Mouse (Mus musculus) left cerebral cortex, postnatal 25 days (tissue): ENCODE data around the gene Med12l. TPM values are rescaled to one million over a fixed set of nuclear protein-coding genes. Genes with fewer than 3 reads are reported as not detected.

Experiments
- DNase-seq, 2 experiments: peaks; one replicate each; pipeline ENCODE4 v3.0.0; 2022; ENCODE audit warnings: low spot score in 2 of 2, mixed read lengths in 1 of 2
- intact Hi-C: fragments of 180-260 bp; cut with DNase I; formaldehyde crosslinking; loops from one replicate; pipeline ENCODE4 v1.15.1; 2025
- total RNA-seq, 2 experiments: library from RNA; stranded (reverse); gene quantifications; 2 replicates each; pipeline ENCODE4 v1.2.3; 2021

The Med12l gene
- total RNA-seq, 2 experiments from 2014 or later, result 37.4 to 44.7 TPM

DNA sequence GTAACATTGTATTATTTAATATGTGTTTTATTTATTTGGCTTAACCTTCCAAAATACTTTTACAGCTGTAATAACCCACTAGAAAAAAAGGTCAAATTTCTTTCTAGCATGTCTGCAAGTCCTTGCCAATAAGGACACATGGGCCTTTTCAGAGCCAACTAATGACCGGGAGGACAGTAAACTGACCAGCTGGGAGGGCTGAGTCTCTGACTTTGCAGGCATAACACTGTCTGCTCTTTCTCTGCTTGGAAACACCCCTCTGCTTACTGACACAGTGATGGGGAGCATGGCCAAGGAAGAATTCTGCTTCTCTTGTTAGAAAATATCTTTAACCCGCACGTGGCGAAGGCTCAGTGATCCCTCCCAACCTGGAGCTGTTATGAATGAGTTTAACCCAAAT is 337.4 kb downstream of the Med12l start:
- intact Hi-C loops, result no loop called here
- no peak for DNase-seq

DNA sequence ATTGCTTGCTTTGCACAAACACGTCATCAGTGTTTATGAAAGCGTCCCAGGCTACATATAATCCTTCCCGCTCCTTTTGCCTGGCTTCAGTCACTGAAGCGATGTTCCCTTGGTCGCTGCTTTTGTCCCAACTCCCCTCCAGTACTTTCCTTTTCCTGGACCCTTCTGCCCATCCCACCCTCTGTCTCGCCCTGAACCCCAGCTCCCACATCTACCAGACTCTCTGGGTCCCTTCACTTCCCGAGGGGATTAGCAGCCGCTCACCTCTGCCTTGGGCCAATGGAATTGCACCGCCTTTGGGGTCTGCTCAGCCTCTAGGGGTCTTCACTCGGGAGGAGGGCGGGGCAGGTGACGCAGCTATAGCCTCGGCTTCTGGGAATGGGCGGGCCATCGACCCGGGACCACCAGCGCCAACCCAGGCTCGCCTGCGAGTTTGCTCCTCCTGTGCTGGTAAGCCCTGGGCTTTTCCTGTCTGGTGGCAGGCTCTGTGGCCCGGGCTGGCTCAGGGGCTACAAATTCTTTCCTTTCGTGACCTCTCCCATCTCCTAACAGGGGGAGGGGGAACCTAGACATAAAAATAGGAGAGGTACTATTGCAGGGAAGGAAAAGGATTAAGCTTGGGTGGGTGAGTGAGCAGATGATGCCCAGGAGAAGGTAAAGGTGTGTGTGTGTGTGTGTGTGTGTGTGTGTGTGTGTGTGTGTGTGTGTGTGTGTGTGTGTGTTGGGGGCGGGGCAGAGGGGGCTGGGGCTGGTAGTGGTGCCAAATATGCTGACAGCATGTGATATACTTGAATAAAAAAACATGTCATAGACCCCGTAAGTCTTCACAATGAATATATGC is 338.7 kb downstream of the Med12l start, which contains the start of gene Igsf10:
Igsf10 (minus strand) TSS at position 330 of the 841 bp plus-strand sequence.
- peak in 1 of 2 experiments; percentile 21 for DNase-seq
- intact Hi-C loops, result no loop called here

DNA sequence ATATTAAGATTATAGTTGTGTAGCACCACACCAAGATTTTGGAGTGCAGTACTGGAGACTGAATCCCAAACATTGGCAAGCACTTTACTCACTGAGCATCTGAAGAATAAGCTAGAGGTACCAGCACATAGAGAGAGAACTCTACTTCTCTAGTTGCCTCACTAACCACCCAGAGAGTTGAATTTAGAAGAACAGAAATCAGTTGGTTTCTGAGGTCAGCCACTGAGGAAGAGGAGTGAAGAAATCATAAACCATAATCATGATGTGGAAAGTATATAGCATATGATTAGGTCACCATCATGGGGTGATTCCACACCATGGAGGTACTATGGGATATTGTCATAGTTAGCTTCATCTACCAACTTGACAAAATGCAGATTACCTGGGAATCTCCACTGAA is 346.1 kb downstream of the Med12l start:
- no peak for DNase-seq
- intact Hi-C loops, result no loop called here

DNA sequence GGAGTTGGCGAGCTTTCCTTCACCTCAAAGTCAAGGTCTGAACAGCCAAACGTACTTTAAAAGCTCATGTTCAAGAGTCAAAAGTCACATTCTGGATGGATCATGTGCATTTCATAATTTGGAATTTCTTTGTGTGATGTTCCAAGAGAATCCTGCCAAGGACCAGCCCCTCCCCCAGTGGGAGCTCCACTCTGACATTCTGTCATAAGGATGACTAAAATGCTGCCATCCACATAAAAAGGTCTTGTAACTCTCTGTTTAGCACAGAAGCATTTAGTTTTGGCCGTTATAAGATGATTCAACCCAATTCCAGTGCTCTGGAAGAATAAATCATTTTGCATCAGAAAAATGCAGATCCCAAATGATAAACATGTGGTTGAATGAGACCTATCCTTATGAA is 348.5 kb downstream of the Med12l start:
- DNase-seq, result no peak
- intact Hi-C loops, result no loop called here

DNA sequence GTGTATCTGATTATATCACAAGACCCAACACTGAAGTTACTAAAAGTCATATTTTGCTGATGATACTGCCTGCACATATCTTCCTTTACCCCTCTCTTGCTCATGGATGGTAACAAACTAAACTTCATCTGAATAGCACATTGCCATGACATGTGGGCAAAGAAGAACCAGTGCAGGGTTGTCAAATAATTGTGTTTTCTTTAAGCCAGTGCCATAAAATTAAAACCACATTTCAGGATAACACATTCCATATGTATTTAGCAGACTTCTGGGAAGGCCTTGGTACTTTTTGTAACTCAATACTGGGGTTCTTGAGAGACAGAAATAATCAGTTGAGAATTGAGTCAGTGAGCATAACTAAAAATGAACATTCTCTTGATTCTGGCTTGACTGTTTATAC is 354.5 kb downstream of the Med12l start:
- no peak for DNase-seq
- intact Hi-C loops, result no loop called here

DNA sequence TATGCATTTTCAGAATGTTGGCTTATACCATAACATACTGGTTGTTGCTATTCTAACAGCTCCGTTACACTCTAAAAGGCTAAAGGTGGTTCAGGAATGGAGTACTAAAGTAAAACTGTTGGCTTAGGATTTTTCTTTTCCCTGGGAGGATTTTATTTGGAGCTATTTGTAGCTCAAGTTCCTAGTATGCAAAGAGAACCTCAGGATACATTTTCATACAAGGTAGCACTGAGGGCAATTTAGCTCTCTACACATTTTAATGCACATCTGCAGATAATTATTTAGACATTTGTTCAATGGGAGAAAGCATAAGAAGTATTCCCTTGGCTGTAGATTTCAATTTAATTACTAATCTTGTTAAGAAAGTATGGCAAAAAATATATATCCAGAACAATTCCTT is 356.3 kb downstream of the Med12l start:
- no peak for DNase-seq
- intact Hi-C loops, result no loop called here

Other genes with a start within 250 kb of the Med12l start
- 1 to 10 TPM; 1.5 to 1.8 TPM for gene Mindy4b-ps, start 183.5 kb upstream of the Med12l start, total RNA-seq
- gene Clrn1, start 120.5 kb upstream of the Med12l start, total RNA-seq, result 1 to 10 TPM in 1 of 2 experiments, under 1 TPM in 1; 0.48 to 1.1 TPM
- not detected for gene Gpr171, start 96.0 kb downstream of the Med12l start, total RNA-seq
- 1 to 10 TPM; 2.3 to 2.4 TPM for gene P2ry14, start 147.8 kb downstream of the Med12l start, total RNA-seq
- gene Gpr87, start 189.3 kb downstream of the Med12l start, total RNA-seq, result not detected
- 10 to 100 TPM; 10.6 to 11.1 TPM for gene P2ry13, start 205.1 kb downstream of the Med12l start, total RNA-seq